8 mouse cellular contexts compared by ENCODE assay signal in the genomic region with DNA sequence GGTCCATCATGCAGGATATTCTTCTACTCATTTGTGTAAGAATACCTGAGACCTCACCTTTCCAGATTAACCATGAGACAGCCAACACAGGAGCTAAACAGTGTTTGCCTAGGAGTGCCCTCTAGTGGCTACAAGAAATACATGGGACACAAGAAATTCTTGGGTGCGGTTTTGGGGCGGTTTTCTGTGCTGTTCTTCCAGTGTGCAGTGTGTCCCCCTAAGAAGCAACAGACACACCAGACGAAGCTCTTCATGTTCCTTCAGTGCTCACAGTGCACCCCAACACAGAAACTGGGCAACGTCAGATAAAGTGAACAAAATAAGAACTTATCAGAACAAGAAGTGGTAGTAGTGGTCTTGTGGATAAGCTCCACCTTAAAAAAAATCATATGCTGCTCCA. TPM values are rescaled to one million over a fixed set of nuclear protein-coding genes. Genes with fewer than 3 reads are reported as not detected.
A peak's percentile ranks its signal among the peaks of the same experiment; 100 is the strongest.
DNase-seq lines count a peak whose midpoint lies in the region; ATAC-seq and TF ChIP-seq lines count a peak whose summit lies in the region.

No protein-coding gene starts in this region.

- no peak overlapping the region for H3K9ac ChIP-seq in hindbrain, embryonic 11.5 days (ENCODE audit: low read depth, low read length)

- H3K27me3 ChIP-seq in hindbrain, embryonic 11.5 days (ENCODE audit: control insufficient read depth, insufficient read depth, low read length) = no peaks in the 10 kb centered on the region
- H3K27me3 ChIP-seq in hindbrain, embryonic 10.5 days (ENCODE audit: insufficient read depth, poor library complexity, severe bottlenecking) = 0 out of 2 replicates have a peak, but pooled peaks cover 4% of the 10 kb centered on the region

- H3K4me2 ChIP-seq in hindbrain, embryonic 11.5 days (replicated peaks; ENCODE audit: low read depth, low read length) = no peak overlapping the region

- no peak overlapping the region for H3K27ac ChIP-seq in hindbrain, embryonic 11.5 days (ENCODE audit: low read depth, low read length)
- no peak overlapping the region for H3K27ac ChIP-seq in hindbrain, embryonic 10.5 days
- H3K27ac ChIP-seq in bone marrow, adult 2 months (ENCODE audit: control insufficient read depth, insufficient read depth, low read depth, low read length, poor library complexity) = no peak overlapping the region

- H3K4me3 ChIP-seq in hindbrain, embryonic 11.5 days (ENCODE audit: low read depth, low read length) = no peak overlapping the region
- H3K4me3 ChIP-seq in hindbrain, embryonic 10.5 days = no peak overlapping the region
- no peak overlapping the region for H3K4me3 ChIP-seq in bone marrow, adult 2 months (replicated peaks; ENCODE audit: control insufficient read depth, low read depth, low read length)

- H3K4me1 ChIP-seq in hindbrain, embryonic 11.5 days (replicated peaks; ENCODE audit: control insufficient read depth, insufficient read depth, low read length) = no peaks in the 10 kb centered on the region
- H3K4me1 ChIP-seq in hindbrain, embryonic 10.5 days (replicated peaks) = no peaks in the 10 kb centered on the region
- no peaks in the 10 kb centered on the region for H3K4me1 ChIP-seq in bone marrow, adult 2 months (ENCODE audit: control insufficient read depth, insufficient read depth, low read length)

- 14% methylated on average over 4 of the region's 4 CpGs for WGBS in hindbrain, embryonic 11.5 days
- WGBS in hindbrain, embryonic 10.5 days = 12% methylated on average over 4 of the region's 4 CpGs
- WGBS in bone marrow, adult 2 months = 2% methylated on average over 4 of the region's 4 CpGs

- no peak for ATAC-seq in hindbrain, embryonic 11.5 days (ENCODE audit: low FRiP score)

- peak; percentile 56 for DNase-seq in hindbrain, embryonic 11.5 days (ENCODE audit: low spot score)
- DNase-seq in hindbrain, embryonic 10.5 days (ENCODE audit: low spot score) = no peak
- peak; percentile 84 for DNase-seq in CD4-positive, CD25-positive, alpha-beta regulatory T cell, adult 2 months (ENCODE audit: low read depth, low spot score)
- peak; percentile 19 for DNase-seq in heart, adult 8-10 months (ENCODE audit: low spot score)
- DNase-seq in lung, postnatal 10 days = peak; percentile 42
- no peak for DNase-seq in urinary bladder, postnatal 10 days (ENCODE audit: low spot score)
- no peak for DNase-seq in gastrocnemius, postnatal 36 days

- peak; percentile 29; the same call in 1 of the 2 replicates for TF ChIP-seq CTCF in bone marrow, adult 2 months (IDR thresholded peaks at IDR 0.05; ENCODE audit: control insufficient read depth, insufficient read depth, low read length)

- TF ChIP-seq POLR2A in bone marrow, adult 2 months (IDR thresholded peaks at IDR 0.05; ENCODE audit: borderline replicate concordance, control insufficient read depth, low read depth, low read length) = no peak

- H3K36me3 ChIP-seq in hindbrain, embryonic 11.5 days (ENCODE audit: control insufficient read depth, insufficient read depth, low read length) = no peaks in the 10 kb centered on the region
- H3K36me3 ChIP-seq in hindbrain, embryonic 10.5 days = no peaks in the 10 kb centered on the region

- H3K9me3 ChIP-seq in hindbrain, embryonic 11.5 days (ENCODE audit: control insufficient read depth, low read length) = no peaks in the 10 kb centered on the region
- no peaks in the 10 kb centered on the region for H3K9me3 ChIP-seq in hindbrain, embryonic 10.5 days

- intact Hi-C loops in gastrocnemius, postnatal 36 days (cut with DNase I) = loop anchor here (1.0 kb wide), 2 partner anchors 47 to 51 kb away; no protein-coding TSS in a partner anchor

RNA-seq across cellular contexts. Expression of a gene that starts 11.4 kb away (rescaled TPM):
- polyA plus RNA-seq in hindbrain, embryonic 11.5 days (2014; fragmentation: Nextera tagmentation; extraction: Ambion mirVana) = not detected in 2 replicates
- polyA plus RNA-seq in hindbrain, embryonic 10.5 days (2016; fragmentation: Nextera tagmentation; extraction: Ambion mirVana) = not detected in 2 replicates
- not detected in 2 replicates for polyA plus RNA-seq in bone marrow, adult 2 months (2011; ENCODE audit: insufficient read depth, insufficient read length, low replicate concordance, missing spikeins)
- total RNA-seq in heart, adult 8-10 months (2022) = under 1 TPM in 1 of 4 experiments, not detected in 3; 0.14 TPM
- not detected for total RNA-seq in gastrocnemius, postnatal 36 days (2021)

RNA-seq across cellular contexts. Expression of a gene that starts 18.9 kb away (rescaled TPM):
- polyA plus RNA-seq in hindbrain, embryonic 11.5 days (2014; fragmentation: Nextera tagmentation; extraction: Ambion mirVana) = 1.5 and 2.2 TPM in 2 replicates
- 0.86 and 1.5 TPM in 2 replicates for polyA plus RNA-seq in hindbrain, embryonic 10.5 days (2016; fragmentation: Nextera tagmentation; extraction: Ambion mirVana)
- polyA plus RNA-seq in bone marrow, adult 2 months (2011; ENCODE audit: insufficient read depth, insufficient read length, low replicate concordance, missing spikeins) = 7.2 and 13.4 TPM in 2 replicates
- total RNA-seq in heart, adult 8-10 months (2022) = 10 to 100 TPM; 35.3 to 51.3 (median 47.1) TPM
- total RNA-seq in gastrocnemius, postnatal 36 days (2021) = 10 to 100 TPM; 10.9 to 16.6 TPM

Comparison
In these comparisons a context has a peak if more than half of its experiments do, and no peak if none do; other contexts are left out.
1. DNase-seq: peak in hindbrain, embryonic 11.5 days (single experiment), CD4-positive, CD25-positive, alpha-beta regulatory T cell, adult 2 months (single experiment), heart, adult 8-10 months (single experiment) and lung, postnatal 10 days (single experiment); none in hindbrain, embryonic 10.5 days (single experiment), urinary bladder, postnatal 10 days (single experiment) and gastrocnemius, postnatal 36 days (0 of 2).